Mouse (Mus musculus) intestine, embryonic 16.5 days (tissue): ENCODE results near the gene Serp2. TPM values are rescaled to one million over a fixed set of nuclear protein-coding genes. Genes with fewer than 3 reads are reported as not detected.

Experiments used
- ATAC-seq: fragments of 200-750 bp; cut with Nextera tagmentation; 2 replicates; pipeline ENCODE4 v1.8.0; 2017; ENCODE audit warnings: moderate TSS enrichment, moderate library complexity
- H3K27ac ChIP-seq: fragments of 300-500 bp; sonication (generic); 2 replicates; pipeline ENCODE4 v1.5.1; 2014; ENCODE audit warnings: mild to moderate bottlenecking, low read length
- H3K27me3 ChIP-seq: fragments of 300-500 bp; sonication (generic); replicated peaks from 2 replicates; pipeline ENCODE4 v1.6.1; 2014; ENCODE audit warnings: low read length, control low read depth, mixed read lengths; ENCODE audit not compliant: control insufficient read depth, insufficient read depth
- H3K36me3 ChIP-seq: fragments of 300-500 bp; sonication (generic); 2 replicates; pipeline ENCODE4 v1.6.1; 2014; ENCODE audit warnings: low read length, control low read depth; ENCODE audit not compliant: control insufficient read depth, insufficient read depth
- H3K4me1 ChIP-seq: fragments of 300-500 bp; sonication (generic); 2 replicates; pipeline ENCODE4 v1.6.1; 2014; ENCODE audit warnings: low read length, control low read depth, mixed read lengths; ENCODE audit not compliant: control insufficient read depth, insufficient read depth
- H3K4me2 ChIP-seq: fragments of 300-500 bp; sonication (generic); 2 replicates; pipeline ENCODE4 v1.6.1; 2014; ENCODE audit warnings: low read depth, low read length, control low read depth
- H3K4me3 ChIP-seq: fragments of 300-500 bp; sonication (generic); 2 replicates; pipeline ENCODE4 v1.5.1; 2014; ENCODE audit warnings: mild to moderate bottlenecking, low read length
- H3K9ac ChIP-seq: fragments of 300-500 bp; sonication (generic); 2 replicates; pipeline ENCODE4 v1.6.1; 2014; ENCODE audit warnings: low read depth, low read length
- H3K9me3 ChIP-seq: fragments of 300-500 bp; sonication (generic); 2 replicates; pipeline ENCODE4 v1.6.1; 2016; ENCODE audit warnings: low read length, control low read depth; ENCODE audit not compliant: control insufficient read depth
- WGBS: fragments of 180-500 bp; shearing (Covaris S2); extraction: QIAGEN DNeasy Blood & Tissue Kit; methylation state at CpG from one replicate; pipeline ENCODE4 v1.1.7; 2014; 5-methylcytosine and 5-hydroxymethylcytosine counted together
- polyA plus RNA-seq: library from polyadenylated mRNA; unstranded; fragments of >200 nt; fragmentation: Nextera tagmentation; extraction: Ambion mirVana; gene quantifications from 2 replicates; pipeline ENCODE4 v1.2.1, GENCODE M21; 2015

Gene Serp2
- polyA plus RNA-seq, result 5.7 and 8.2 TPM in 2 replicates

- 14% methylated on average over 17 of the region's 17 CpGs for WGBS
- no peak for ATAC-seq
- Histone ChIP-seq H3K36me3 (no peaks in the 10 kb centered on the region), H3K27me3 (no peaks in the 10 kb centered on the region), H3K9ac (peak within 1 kb of the TSS; percentile 74), H3K9me3 (no peaks in the 10 kb centered on the region), H3K4me3 (peak within 1 kb of the TSS; percentile 64), H3K27ac (peak within 1 kb of the TSS; percentile 59), H3K4me1 (peaks cover 7% of the 10 kb centered on the region), H3K4me2 (peak within 1 kb of the TSS; percentile 96)
These were observed at the start of gene Serp2 for GRCm38 (mm10) chr14:76556852-76557208. Gene Serp2, minus strand, starts transcription at chr14:76556889.

- H3K9ac ChIP-seq, result no peak overlapping the region
- H3K4me3 ChIP-seq, result no peak overlapping the region
- no peaks in the 10 kb centered on the region for H3K27me3 ChIP-seq
- H3K4me1 ChIP-seq, result 0 out of 2 replicates have a peak, but pooled peaks cover 9% of the 10 kb centered on the region
- no peaks in the 10 kb centered on the region for H3K9me3 ChIP-seq
- H3K36me3 ChIP-seq, result no peaks in the 10 kb centered on the region
- ATAC-seq, result no peak
- 50% methylated on average over 13 of the region's 13 CpGs for WGBS
- H3K4me2 ChIP-seq, result no peak overlapping the region
- no peak overlapping the region for H3K27ac ChIP-seq
These were observed 49.3 kb upstream of the Serp2 start for GRCm38 (mm10) chr14:76605931-76606534.

DNA sequence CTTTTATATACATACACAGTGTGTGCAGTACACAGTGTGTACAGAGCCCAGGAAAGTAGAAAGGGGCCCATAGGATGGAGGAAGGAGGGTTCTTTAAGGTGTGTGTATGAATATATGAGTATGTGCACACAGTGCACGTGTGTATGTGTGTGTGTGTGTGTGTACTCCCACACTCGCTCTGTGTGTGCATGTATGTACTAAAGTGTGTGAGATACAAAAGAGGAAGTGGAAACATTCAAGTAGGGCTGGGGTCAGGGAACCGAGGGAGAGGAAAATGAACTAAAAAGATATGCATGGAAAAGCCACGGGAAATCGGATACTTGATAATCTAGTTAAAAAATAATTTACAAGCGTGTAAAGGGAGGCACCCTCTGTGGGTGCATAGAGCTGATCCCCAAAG, 47.3 kb upstream of the Serp2 start:
- Histone ChIP-seq H3K4me2 (no peak overlapping the region), H3K27me3 (no peaks in the 10 kb centered on the region), H3K4me3 (no peak overlapping the region), H3K36me3 (no peaks in the 10 kb centered on the region), H3K27ac (no peak overlapping the region), H3K4me1 (peaks cover 15% of the 10 kb centered on the region; the same call in 1 of the 2 replicates), H3K9ac (no peak overlapping the region), H3K9me3 (no peaks in the 10 kb centered on the region)
- ATAC-seq, result no peak
- 76% methylated on average over 6 of the region's 6 CpGs for WGBS

DNA sequence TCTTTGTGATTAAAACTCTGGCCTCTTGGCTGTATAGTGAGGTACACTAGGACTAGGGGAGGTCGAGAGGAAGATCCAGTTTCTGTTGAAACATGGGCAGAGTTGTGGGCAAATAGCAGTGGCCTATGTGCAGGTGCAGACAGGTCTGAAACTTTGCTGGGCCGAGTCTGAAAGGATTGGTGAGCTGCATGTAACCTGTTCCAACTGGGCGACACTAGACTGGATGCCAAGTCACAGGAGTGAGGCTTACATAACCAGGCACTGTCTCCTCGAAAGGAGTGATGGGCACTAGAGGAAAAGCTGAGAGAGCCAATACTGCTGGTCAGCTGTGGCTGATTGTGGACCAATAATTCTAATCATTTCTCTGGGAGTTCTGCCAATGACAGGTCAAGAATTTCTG, 45.0 kb upstream of the Serp2 start:
- Histone ChIP-seq H3K36me3 (no peaks in the 10 kb centered on the region), H3K4me3 (no peak overlapping the region), H3K9me3 (no peaks in the 10 kb centered on the region), H3K4me2 (no peak overlapping the region), H3K4me1 (peaks cover 27% of the 10 kb centered on the region), H3K27ac (no peak overlapping the region), H3K9ac (no peak overlapping the region), H3K27me3 (no peaks in the 10 kb centered on the region)
- 88% methylated on average over 4 of the region's 4 CpGs for WGBS
- no peak for ATAC-seq

DNA sequence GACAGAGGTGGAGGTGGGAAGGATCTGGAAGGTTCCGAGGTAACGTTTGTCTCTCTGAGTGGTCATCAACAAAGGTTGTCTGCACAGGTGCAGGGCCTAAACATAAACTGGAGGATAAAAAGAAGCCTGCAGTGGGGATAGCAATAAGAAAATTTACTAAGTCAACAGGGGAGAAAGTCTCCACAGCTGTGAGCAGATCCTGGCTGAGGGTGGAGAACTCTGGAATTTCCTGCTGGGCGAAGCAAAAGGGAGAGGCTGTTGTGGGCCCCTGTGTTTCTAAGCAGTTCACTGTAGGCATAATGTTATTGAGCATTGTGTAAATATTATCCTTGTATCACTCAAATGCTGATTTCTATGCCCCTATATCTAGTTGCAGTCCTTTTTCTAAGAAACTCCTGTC, 43.7 kb upstream of the Serp2 start:
- H3K4me3 ChIP-seq, result no peak overlapping the region
- no peaks in the 10 kb centered on the region for H3K36me3 ChIP-seq
- H3K27me3 ChIP-seq, result no peaks in the 10 kb centered on the region
- ATAC-seq, result peak; percentile 11; the same call in 1 of the 2 replicates
- WGBS, result 57% methylated on average over 3 of the region's 3 CpGs
- H3K9me3 ChIP-seq, result no peaks in the 10 kb centered on the region
- H3K27ac ChIP-seq, result no peak overlapping the region
- no peak overlapping the region for H3K9ac ChIP-seq
- no peak overlapping the region for H3K4me2 ChIP-seq
- peaks cover 25% of the 10 kb centered on the region for H3K4me1 ChIP-seq

DNA sequence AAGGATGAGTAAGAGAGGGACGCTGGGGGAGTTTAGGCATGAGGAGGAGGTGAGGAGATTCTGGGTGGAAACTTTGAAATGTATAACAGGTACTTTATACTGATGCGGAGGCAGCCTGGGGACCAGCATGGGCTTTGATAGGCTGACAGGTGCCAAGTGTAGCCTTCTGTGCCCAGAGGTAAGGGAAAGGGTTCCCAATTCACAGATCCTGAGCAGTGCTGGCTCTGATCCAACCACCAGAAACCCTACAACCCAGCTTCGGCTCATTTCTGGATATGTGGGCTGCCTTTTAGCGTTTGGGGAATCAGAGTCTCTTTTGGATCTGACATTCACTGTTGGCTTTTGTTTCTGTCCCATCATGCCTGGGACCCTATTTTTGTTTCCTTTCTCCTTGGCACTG, 43.0 kb upstream of the Serp2 start:
- no peak overlapping the region for H3K9ac ChIP-seq
- H3K4me1 ChIP-seq, result peaks cover 28% of the 10 kb centered on the region
- no peak for ATAC-seq
- H3K36me3 ChIP-seq, result no peaks in the 10 kb centered on the region
- 44% methylated on average over 4 of the region's 4 CpGs for WGBS
- H3K27ac ChIP-seq, result no peak overlapping the region
- H3K9me3 ChIP-seq, result no peaks in the 10 kb centered on the region
- H3K4me2 ChIP-seq, result no peak overlapping the region
- no peaks in the 10 kb centered on the region for H3K27me3 ChIP-seq
- H3K4me3 ChIP-seq, result no peak overlapping the region

DNA sequence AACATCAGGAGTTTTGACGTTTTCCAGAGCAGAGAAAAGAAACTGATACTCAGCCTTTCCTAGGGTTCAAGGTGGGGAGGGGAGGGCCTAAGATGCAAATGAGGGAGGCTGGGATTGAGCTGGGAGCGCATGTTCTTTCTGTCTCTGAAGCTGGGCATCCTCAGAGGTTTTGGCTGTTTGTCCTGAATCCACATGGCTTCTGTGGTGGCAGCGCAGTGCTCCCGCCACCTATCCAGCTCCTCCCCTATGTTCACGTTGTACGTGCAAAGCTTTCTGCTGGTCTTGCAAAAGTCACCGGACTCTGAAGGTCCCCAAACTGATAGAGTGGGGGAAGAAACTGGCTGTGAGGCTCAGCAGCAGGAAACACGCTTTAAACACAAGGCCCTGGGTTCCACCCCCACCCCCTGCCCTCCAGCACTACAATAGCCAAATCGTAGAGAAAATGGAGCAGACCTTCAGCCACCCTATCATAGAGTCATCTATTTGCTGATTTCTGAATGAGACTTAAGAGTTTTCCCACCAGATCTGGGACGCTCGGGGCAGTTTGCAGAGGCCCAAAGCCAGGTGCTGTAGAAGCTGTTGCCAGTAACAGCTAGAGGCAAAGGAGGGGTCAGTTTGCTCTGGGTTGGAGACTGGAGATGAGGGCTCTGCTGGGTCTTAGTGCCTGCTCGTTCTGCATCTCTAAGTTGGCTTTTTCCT, 42.0 kb upstream of the Serp2 start:
- H3K4me2 ChIP-seq, result peak overlapping the region; percentile 59
- H3K9me3 ChIP-seq, result no peaks in the 10 kb centered on the region
- WGBS, result 3% methylated on average over 12 of the region's 12 CpGs
- peak overlapping the region; percentile 87 for H3K27ac ChIP-seq
- ATAC-seq, result peak; percentile 73
- peak overlapping the region; percentile 31 for H3K4me3 ChIP-seq
- H3K27me3 ChIP-seq, result no peaks in the 10 kb centered on the region
- H3K4me1 ChIP-seq, result peaks cover 34% of the 10 kb centered on the region
- H3K36me3 ChIP-seq, result no peaks in the 10 kb centered on the region
- H3K9ac ChIP-seq, result peak overlapping the region; percentile 55

- H3K27ac ChIP-seq, result peak overlapping the region; percentile 87
- H3K27me3 ChIP-seq, result no peaks in the 10 kb centered on the region
- H3K4me3 ChIP-seq, result no peak overlapping the region
- H3K9me3 ChIP-seq, result no peaks in the 10 kb centered on the region
- H3K4me1 ChIP-seq, result peaks cover 34% of the 10 kb centered on the region
- peak; percentile 38 for ATAC-seq
- 0 out of 2 replicates have a peak overlapping the region, but pooled peaks have one; percentile 59 for H3K4me2 ChIP-seq
- H3K36me3 ChIP-seq, result no peaks in the 10 kb centered on the region
- H3K9ac ChIP-seq, result no peak overlapping the region
These were observed 41.1 kb upstream of the Serp2 start for GRCm38 (mm10) chr14:76597751-76598150.

- Histone ChIP-seq H3K9me3 (no peaks in the 10 kb centered on the region), H3K4me1 (peaks cover 30% of the 10 kb centered on the region), H3K36me3 (no peaks in the 10 kb centered on the region), H3K9ac (no peak overlapping the region), H3K27ac (peak overlapping the region; percentile 10; the same call in 1 of the 2 replicates), H3K4me3 (no peak overlapping the region), H3K4me2 (no peak overlapping the region), H3K27me3 (no peaks in the 10 kb centered on the region)
- 46% methylated on average over 9 of the region's 9 CpGs for WGBS
- peak; percentile 14; the same call in 1 of the 2 replicates for ATAC-seq
These were observed 38.6 kb upstream of the Serp2 start for GRCm38 (mm10) chr14:76595048-76595859.
